Mouse (Mus musculus) liver, embryonic 16.5 days (tissue): ENCODE results near the gene Plod3. TPM values are rescaled to one million over a fixed set of nuclear protein-coding genes. Genes with fewer than 3 reads are reported as not detected.

ENCODE experiments used
- microRNA counts: library from miRNA; unstranded; fragments of <30 nt; microRNA quantifications from one replicate; lab custom pipeline; 2016
- microRNA-seq: library from miRNA; unstranded; fragments of <30 nt; microRNA quantifications from one replicate; pipeline ENCODE4, GENCODE M21; 2016
- polyA plus RNA-seq: library from polyadenylated mRNA; unstranded; fragments of >200 nt; fragmentation: Nextera tagmentation; extraction: Ambion mirVana; gene quantifications from 2 replicates; pipeline ENCODE4 v1.2.1, GENCODE M21; 2015

Plod3 gene
- polyA plus RNA-seq, 1 experiment from 2014 or later = 12.2 TPM

MicroRNAs encoded within 50 kb of the gene (microRNA counts, 519-probe panel; counts per million panel counts)
- 60.7 counts per million for microRNA mmu-miR-702 (lab: Ali Mortazavi, UCI)

Small RNA genes lying within 50 kb of the gene (microRNA-seq; reads per million reads assigned to microRNA genes)
- 13.0 reads per million, percentile 31 among the genes with 10 or more reads in this experiment for gene Mir702

Other genes with a start within 250 kb of the Plod3 start
- gene Col26a1, start 103.8 kb upstream of the Plod3 start, polyA plus RNA-seq = 0.19 and 0.42 TPM in 2 replicates
- gene Ift22, start 78.9 kb upstream of the Plod3 start, polyA plus RNA-seq = 7.6 and 8.4 TPM in 2 replicates
- gene Fis1, start 33.7 kb upstream of the Plod3 start, polyA plus RNA-seq = 172 and 179 TPM in 2 replicates
- 7.5 and 7.9 TPM in 2 replicates for gene Cldn15, start 20.4 kb upstream of the Plod3 start, polyA plus RNA-seq
- 51.3 and 52.2 TPM in 2 replicates for gene Znhit1, start 1.0 kb downstream of the Plod3 start, polyA plus RNA-seq
- 0.21 TPM in 1 of 2 replicates, not detected in the other for gene Vgf, start 39.4 kb downstream of the Plod3 start, polyA plus RNA-seq
- 68.6 and 73.3 TPM in 2 replicates for gene Ap1s1, start 59.1 kb downstream of the Plod3 start, polyA plus RNA-seq
- gene Serpine1, start 85.2 kb downstream of the Plod3 start, polyA plus RNA-seq = 0.30 and 0.34 TPM in 2 replicates
- 13.7 and 13.8 TPM in 2 replicates for gene Trim56, start 129.2 kb downstream of the Plod3 start, polyA plus RNA-seq
- gene Muc3, start 162.3 kb downstream of the Plod3 start, polyA plus RNA-seq = not detected in 2 replicates
- gene Muc3a, start 225.4 kb downstream of the Plod3 start, polyA plus RNA-seq = 0.06 and 0.14 TPM in 2 replicates